Comparison of ENCODE assay signal across 18 mouse cellular contexts in the genomic region with DNA sequence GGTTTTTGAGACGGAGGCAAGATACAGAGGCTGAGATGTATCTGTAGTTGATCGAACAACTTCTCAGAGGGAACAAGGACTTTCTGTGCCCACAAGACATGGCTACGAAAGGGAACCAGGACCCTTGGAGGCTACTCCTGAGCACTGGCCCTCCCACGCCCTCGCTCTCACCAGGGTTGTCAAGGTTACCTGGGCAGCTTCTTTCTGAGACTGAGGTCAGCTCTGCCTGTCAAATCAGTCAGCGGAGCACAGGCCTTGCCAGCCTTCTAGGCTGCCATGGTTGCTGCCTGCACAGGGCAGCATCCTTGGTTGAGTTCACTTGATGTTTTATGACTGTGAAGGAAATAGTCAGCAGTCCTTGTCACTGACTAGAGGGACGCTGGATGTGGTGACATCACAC.
"Had no signal": no experiment of that assay in that cellular context is flagged by ENCODE, and none has a peak within 500 bp of the region (broad histone marks: within the 10 kb centered on the region; RNA-seq: fewer than 3 reads in every experiment).

No protein-coding gene starts in this region.

- H3K9ac ChIP-seq: lung, embryonic 14.5 days; neural tube, embryonic 13.5 days; neural tube, embryonic 15.5 days had no signal

- H3K4me3 ChIP-seq: midbrain, embryonic 10.5 days; myocyte; neural tube, embryonic 13.5 days; neural tube, embryonic 15.5 days had no signal

- H3K4me2 ChIP-seq: lung, embryonic 14.5 days; neural tube, embryonic 13.5 days; neural tube, embryonic 15.5 days had no signal

- H3K27ac ChIP-seq: midbrain, embryonic 10.5 days; neural tube, embryonic 13.5 days; neural tube, embryonic 15.5 days had no signal

- DNase-seq: lung, adult 18-20 months; lung, embryonic 14.5 days; lung, postnatal 10 days; lung, postnatal 4 days; midbrain, embryonic 14.5 days; retina, postnatal 1 day; right cerebral cortex, adult 18-20 months; right cerebral cortex, postnatal 25 days; right cerebral cortex, postnatal 4 days; spleen, adult 18-20 months; thymus, adult 18-20 months; thymus, postnatal 14 days; thymus, postnatal 36 days had no signal

- ATAC-seq: midbrain, embryonic 16.5 days had no signal

- H3K27me3 ChIP-seq: neural tube, embryonic 13.5 days; neural tube, embryonic 15.5 days had no signal

- H3K9me3 ChIP-seq: midbrain, embryonic 10.5 days; neural tube, embryonic 13.5 days; neural tube, embryonic 15.5 days had no signal
